Mouse (Mus musculus) limb, embryonic 14.5 days (tissue): ENCODE measurements around the gene Bckdhb. TPM values are rescaled to one million over a fixed set of nuclear protein-coding genes. Genes with fewer than 3 reads are reported as not detected.
A peak's percentile ranks its signal among the peaks of the same experiment; 100 is the strongest.
"Not testable (repeated sequence)": the region's sequence is repeated elsewhere in the genome, so short reads cannot be mapped to it uniquely, and the experiment has no call there.

Experiments used
- ATAC-seq: fragments of 200-750 bp; cut with Nextera tagmentation; 2 replicates; pipeline ENCODE4 v1.8.0; 2017; ENCODE audit warnings: low read depth, moderate number of reproducible peaks, moderate TSS enrichment; ENCODE audit not compliant: low FRiP score
- DNase-seq: peaks from one replicate; pipeline ENCODE4 v3.0.0-alpha.2; 2015; ENCODE audit warnings: low spot score
- H3K27ac ChIP-seq: fragments of 300-500 bp; sonication (generic); replicated peaks from 2 replicates; pipeline ENCODE4 v1.5.1; 2014; ENCODE audit warnings: low read depth, mild to moderate bottlenecking, low read length, moderate library complexity, mixed read lengths
- H3K27me3 ChIP-seq: fragments of 300-500 bp; sonication (generic); 2 replicates; pipeline ENCODE4 v1.6.1; 2014; ENCODE audit warnings: low read length, mixed read lengths; ENCODE audit not compliant: control insufficient read depth, insufficient read depth
- H3K36me3 ChIP-seq: fragments of 300-500 bp; sonication (generic); 2 replicates; pipeline ENCODE4 v1.6.1; 2014; ENCODE audit warnings: mild to moderate bottlenecking, low read length, moderate library complexity, mixed read lengths; ENCODE audit not compliant: control insufficient read depth, insufficient read depth
- H3K4me1 ChIP-seq: fragments of 300-500 bp; sonication (generic); 2 replicates; pipeline ENCODE4 v1.6.1; 2014; ENCODE audit warnings: antibody characterized with exemption, low read length, mixed read lengths; ENCODE audit not compliant: control insufficient read depth, insufficient read depth
- H3K4me2 ChIP-seq: fragments of 300-500 bp; sonication (generic); replicated peaks from 2 replicates; pipeline ENCODE4 v1.6.1; 2014; ENCODE audit warnings: low read depth, mild to moderate bottlenecking, low read length, moderate library complexity; ENCODE audit not compliant: severe bottlenecking
- H3K4me3 ChIP-seq: fragments of 300-500 bp; sonication (generic); replicated peaks from 2 replicates; pipeline ENCODE4 v1.5.1; 2014; ENCODE audit warnings: low read length
- H3K9ac ChIP-seq: fragments of 300-500 bp; sonication (generic); 2 replicates; pipeline ENCODE4 v1.6.1; 2014; ENCODE audit warnings: mild to moderate bottlenecking, low read depth, low read length, moderate library complexity; ENCODE audit not compliant: severe bottlenecking
- H3K9me3 ChIP-seq: fragments of 300-500 bp; sonication (generic); 2 replicates; pipeline ENCODE4 v1.6.1; 2016; ENCODE audit warnings: low read length; ENCODE audit not compliant: control insufficient read depth
- POLR2A ChIP-seq: fragments of 200-500 bp; IDR thresholded peaks from 2 replicates; pipeline ENCODE4 v1.8.0; 2012; ENCODE audit warnings: inconsistent platforms, mild to moderate bottlenecking, moderate library complexity, borderline replicate concordance; ENCODE audit not compliant: insufficient read depth, insufficient read length; ENCODE audit errors: extremely low read depth
- WGBS: fragments of 180-500 bp; shearing (Covaris S2); extraction: QIAGEN DNeasy Blood & Tissue Kit; methylation state at CpG from one replicate; pipeline ENCODE4 v1.1.7; 2014; 5-methylcytosine and 5-hydroxymethylcytosine counted together
- polyA plus RNA-seq, 2 experiments: library from polyadenylated mRNA; depleted of rRNA in 1 of 2; stranded (reverse) in 1 of 2; unstranded in 1 of 2; fragments of >200 nt; fragmentation: Nextera tagmentation in 1 of 2; extraction: Ambion mirVana in 1 of 2; gene quantifications; 2 replicates each; pipeline versions ENCODE4 v1.2.1 to v1.2.3; 2012 to 2014

Bckdhb gene
- polyA plus RNA-seq, 2 experiments = 47.4 to 51.1 TPM

DNA sequence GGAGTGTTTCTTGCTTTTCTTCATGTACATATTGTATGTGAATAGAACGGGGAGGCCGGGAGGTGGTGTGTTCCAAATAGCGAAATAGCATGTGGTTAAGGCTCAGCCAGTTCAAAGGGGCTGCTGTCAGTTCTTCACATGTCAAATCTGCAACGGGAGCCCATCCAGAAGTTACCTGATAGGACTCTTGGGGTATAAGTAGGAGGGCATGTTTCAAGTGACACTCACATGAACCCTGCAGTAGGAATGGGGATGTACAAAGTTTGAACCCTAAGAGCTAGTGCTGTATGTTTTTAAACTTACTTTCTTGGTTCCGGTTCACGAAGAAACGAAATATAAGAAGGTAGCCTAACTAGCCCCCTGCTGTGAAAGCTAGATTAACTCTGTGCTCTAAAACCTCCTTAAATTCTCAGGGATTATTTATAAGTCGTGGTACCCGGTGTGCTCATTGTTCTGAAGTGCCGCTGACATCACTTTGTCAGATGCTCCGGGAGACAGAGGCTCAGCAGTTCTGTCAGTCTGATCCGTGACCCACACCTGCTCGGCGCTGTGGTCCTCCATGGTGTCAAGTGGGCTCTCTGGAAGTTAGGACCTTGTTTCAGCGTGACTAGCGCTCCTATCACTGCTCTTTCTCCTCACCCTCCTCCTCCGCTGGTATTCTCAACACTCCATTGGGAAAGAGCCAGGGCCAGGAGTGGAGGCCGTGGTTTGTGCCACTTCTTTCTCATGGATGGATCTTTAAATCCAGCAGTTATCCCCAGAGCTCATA is 126.1 kb downstream of the Bckdhb start:
- Histone ChIP-seq H3K36me3 (no peaks in the 10 kb centered on the region), H3K9me3 (no peaks in the 10 kb centered on the region), H3K9ac (no peak overlapping the region), H3K4me2 (no peak overlapping the region), H3K27ac (no peak overlapping the region), H3K4me3 (no peak overlapping the region), H3K27me3 (no peaks in the 10 kb centered on the region), H3K4me1 (peaks cover 8% of the 10 kb centered on the region; the same call in 1 of the 2 replicates)
- no peak for DNase-seq
- 63% methylated on average over 18 of the region's 18 CpGs for WGBS
- no peak for TF ChIP-seq POLR2A
- peak; percentile 66; the same call in 1 of the 2 replicates for ATAC-seq

DNA sequence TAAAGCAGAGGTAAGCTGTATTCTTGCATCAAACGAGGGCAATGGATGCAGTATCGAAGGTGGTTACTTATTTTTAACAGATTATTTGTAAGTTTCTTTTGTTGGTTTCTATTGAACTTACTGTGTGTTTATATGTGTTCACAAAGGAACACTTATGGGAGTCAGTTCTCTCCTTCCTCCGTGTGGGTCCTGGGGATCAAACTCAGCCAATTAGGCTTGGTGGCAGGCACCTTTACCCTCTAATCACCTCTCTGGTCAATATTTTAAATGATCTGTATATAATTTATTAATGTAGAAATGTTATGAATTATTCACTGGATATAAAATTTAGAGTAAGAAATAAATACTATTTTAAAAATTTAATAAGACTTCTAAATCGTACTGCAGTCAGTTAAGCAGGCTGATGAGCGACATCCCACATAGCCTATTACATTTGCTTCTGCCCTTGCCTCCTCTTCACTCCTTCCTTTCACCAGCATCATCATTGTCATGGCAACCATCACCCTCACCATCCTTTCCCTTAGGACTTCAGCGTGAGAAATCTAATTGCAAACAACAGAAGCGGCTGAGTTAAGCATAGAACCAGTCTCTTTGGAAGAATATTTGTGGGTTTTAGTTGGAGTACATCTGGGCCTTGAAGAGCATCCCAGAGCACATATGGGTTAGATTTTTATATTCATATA is 130.3 kb downstream of the Bckdhb start:
- Histone ChIP-seq H3K36me3 (no peaks in the 10 kb centered on the region), H3K27ac (no peak overlapping the region), H3K9me3 (no peaks in the 10 kb centered on the region), H3K27me3 (no peaks in the 10 kb centered on the region), H3K4me3 (no peak overlapping the region), H3K4me1 (peaks cover 8% of the 10 kb centered on the region; the same call in 1 of the 2 replicates), H3K4me2 (no peak overlapping the region), H3K9ac (no peak overlapping the region)
- ATAC-seq (no peak), DNase-seq (no peak)
- 85% methylated on average over 7 of the region's 7 CpGs for WGBS
- TF ChIP-seq POLR2A = no peak

DNA sequence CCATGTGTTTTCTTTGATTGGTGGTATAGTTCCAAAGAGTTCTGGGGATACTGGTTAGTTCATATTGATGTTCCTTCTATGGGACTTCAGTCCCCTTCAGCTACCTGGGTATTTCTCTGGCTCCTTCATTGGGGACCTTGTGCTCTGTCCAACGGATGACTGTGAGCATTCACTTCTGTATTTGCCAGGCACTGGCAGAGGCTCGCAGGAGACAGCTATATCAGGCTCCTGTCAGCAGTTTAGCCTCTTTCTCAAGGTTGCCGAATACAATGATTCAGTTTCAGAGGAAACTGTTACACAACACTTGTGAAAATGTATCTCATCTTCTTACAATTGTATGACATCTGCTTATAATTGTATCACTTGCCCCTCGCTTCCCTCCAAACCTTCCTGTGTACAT is 135.8 kb downstream of the Bckdhb start:
- DNase-seq, H3K4me3 ChIP-seq, H3K9ac ChIP-seq, H3K9me3 ChIP-seq, H3K27ac ChIP-seq, H3K4me1 ChIP-seq, H3K36me3 ChIP-seq, H3K27me3 ChIP-seq, ATAC-seq, H3K4me2 ChIP-seq: not testable (repeated sequence)
- WGBS = 86% methylated on average over 4 of the region's 4 CpGs

DNA sequence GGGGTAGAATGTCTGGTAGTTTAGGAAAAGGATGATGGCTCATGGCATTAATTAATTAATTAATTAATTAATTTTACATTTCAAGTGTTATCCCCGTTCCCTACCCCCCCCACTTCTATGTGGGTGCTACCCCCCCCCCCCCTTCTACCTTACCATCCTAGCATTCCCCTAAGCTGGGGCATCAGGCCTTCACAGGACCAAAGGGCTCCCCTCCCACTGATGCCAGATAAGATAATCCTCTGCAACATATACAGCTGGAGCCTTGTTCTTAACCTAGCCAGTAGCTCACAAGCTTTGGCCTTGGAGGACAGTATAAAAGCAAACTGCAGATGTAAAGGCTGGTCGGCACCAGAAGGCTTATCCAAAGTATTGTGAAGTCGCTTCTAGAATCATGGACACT is 138.7 kb downstream of the Bckdhb start:
- 88% methylated on average over 3 of the region's 3 CpGs for WGBS
- no peak overlapping the region for H3K9ac ChIP-seq
- no peak overlapping the region for H3K4me2 ChIP-seq

DNA sequence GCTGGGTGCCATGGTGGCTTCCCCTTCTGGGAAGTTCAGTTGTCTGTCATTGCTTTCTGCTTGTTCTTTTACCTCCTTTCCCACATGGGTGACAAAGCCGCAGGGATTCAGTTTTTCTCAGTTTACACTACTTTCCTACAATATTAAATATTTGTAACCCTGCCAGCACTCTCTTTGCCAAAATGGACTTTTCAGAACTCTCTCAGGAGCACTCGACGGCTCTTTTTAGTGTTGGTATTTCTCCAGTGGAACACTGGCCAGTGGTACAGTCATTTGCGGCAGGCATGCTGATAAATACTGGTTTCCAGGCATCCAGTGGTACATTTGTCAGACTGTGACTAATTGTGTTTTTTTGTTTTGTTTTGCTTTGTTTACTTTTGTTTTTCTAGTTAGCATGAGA is 139.2 kb downstream of the Bckdhb start:
- no peaks in the 10 kb centered on the region for H3K9me3 ChIP-seq
- WGBS = 64% methylated on average over 4 of the region's 4 CpGs
- H3K4me2 ChIP-seq = no peak overlapping the region
- no peaks in the 10 kb centered on the region for H3K36me3 ChIP-seq
- no peak overlapping the region for H3K4me3 ChIP-seq
- H3K4me1 ChIP-seq = peaks cover 7% of the 10 kb centered on the region; the same call in 1 of the 2 replicates
- DNase-seq (no peak), ATAC-seq (no peak)
- TF ChIP-seq POLR2A = no peak
- no peaks in the 10 kb centered on the region for H3K27me3 ChIP-seq
- no peak overlapping the region for H3K27ac ChIP-seq
- H3K9ac ChIP-seq = no peak overlapping the region

More for the DNA sequence above, 138.7 kb downstream of the Bckdhb start:
- no peaks in the 10 kb centered on the region for H3K36me3 ChIP-seq
- H3K4me3 ChIP-seq = no peak overlapping the region
- no peak for ATAC-seq
- DNase-seq = no peak
- H3K27ac ChIP-seq = no peak overlapping the region
- H3K27me3 ChIP-seq = no peaks in the 10 kb centered on the region
- no peaks in the 10 kb centered on the region for H3K9me3 ChIP-seq
- no peak for TF ChIP-seq POLR2A
- peaks cover 7% of the 10 kb centered on the region; the same call in 1 of the 2 replicates for H3K4me1 ChIP-seq
